Mouse (Mus musculus): ENCODE results near the gene Ndufa6.

Ndufa6 gene

GRCm38 (mm10) chr15:82341036-82341501 is 13.1 kb downstream of the Ndufa6 start:
- peak; percentile 59 for DNase-seq (ENCODE audit: low spot score)

GRCm38 (mm10) chr15:82340414-82341035 is 13.6 kb downstream of the Ndufa6 start:
- DNase-seq (ENCODE audit: low spot score), result no peak

- no peak for DNase-seq (ENCODE audit: low spot score)
Observed at GRCm38 (mm10) chr15:82339634-82340254, 14.4 kb downstream of the Ndufa6 start.

- DNase-seq (ENCODE audit: low spot score), result no peak
Observed at GRCm38 (mm10) chr15:82339150-82339549, 15.0 kb downstream of the Ndufa6 start.

- DNase-seq (ENCODE audit: low spot score), result peak; percentile 96
Observed at GRCm38 (mm10) chr15:82338593-82339112, 15.5 kb downstream of the Ndufa6 start, which contains the start of the genes Naga, Pheta2 and Smdt1. TSS of gene Naga (minus strand) at chr15:82338925. TSS of gene Pheta2 (plus strand) at chr15:82338942. TSS of gene Smdt1 (plus strand) at chr15:82338959.

GRCm38 (mm10) chr15:82337875-82338274 is 16.2 kb downstream of the Ndufa6 start:
- DNase-seq (ENCODE audit: low spot score), result no peak

- DNase-seq (ENCODE audit: low spot score), result no peak
Observed at GRCm38 (mm10) chr15:82336629-82337028, 17.5 kb downstream of the Ndufa6 start.

GRCm38 (mm10) chr15:82335194-82335593 is 18.9 kb downstream of the Ndufa6 start:
- no peak for DNase-seq (ENCODE audit: low spot score)

GRCm38 (mm10) chr15:82325382-82325781 is 28.7 kb downstream of the Ndufa6 start:
- DNase-seq (ENCODE audit: low spot score), result no peak

- DNase-seq (ENCODE audit: low spot score), result no peak
Observed at GRCm38 (mm10) chr15:82322195-82322594, 31.9 kb downstream of the Ndufa6 start.

GRCm38 (mm10) chr15:82319613-82320012 is 34.5 kb downstream of the Ndufa6 start:
- no peak for DNase-seq (ENCODE audit: low spot score)

GRCm38 (mm10) chr15:82317839-82318238 is 36.3 kb downstream of the Ndufa6 start:
- no peak for DNase-seq (ENCODE audit: low spot score)

GRCm38 (mm10) chr15:82308416-82308815 is 45.7 kb downstream of the Ndufa6 start:
- DNase-seq (ENCODE audit: low spot score), result no peak

- DNase-seq (ENCODE audit: low spot score), result no peak
Observed at GRCm38 (mm10) chr15:82307107-82307506, 47.0 kb downstream of the Ndufa6 start.
